Mouse (Mus musculus): ENCODE measurements at regions not wholly inside any gene's neighbourhood (a gene's known extent, or its start where the extent isn't known, plus 50 kb on each side); places are given as distances from the start of the nearest gene placed in this dataset.
A peak's percentile ranks its signal among the peaks of the same experiment; 100 is the strongest.

GRCm38 (mm10) chr16:76768607-76769006, 244.9 kb upstream of the Usp25 start:
- Histone ChIP-seq H3K27me3 (ENCODE audit: control insufficient read depth, insufficient read depth, low read length) (no peaks in the 10 kb centered on the region), H3K4me2 (ENCODE audit: low read depth, low read length) (no peak overlapping the region), H3K9ac (replicated peaks; ENCODE audit: low read length) (no peak overlapping the region), H3K27ac (replicated peaks; ENCODE audit: low read depth, low read length) (no peak overlapping the region), H3K36me3 (replicated peaks; ENCODE audit: control insufficient read depth, insufficient read depth, low read depth, low read length) (no peaks in the 10 kb centered on the region), H3K4me3 (ENCODE audit: low read depth, low read length) (no peak overlapping the region), H3K9me3 (replicated peaks; ENCODE audit: control insufficient read depth, low read length) (no peaks in the 10 kb centered on the region), H3K4me1 (ENCODE audit: control insufficient read depth, insufficient read depth, low read length) (no peaks in the 10 kb centered on the region)
- DNase-seq (ENCODE audit: low spot score) (peak; percentile 43), ATAC-seq (replicated peaks; ENCODE audit: insufficient number of reproducible peaks, low FRiP score, low TSS enrichment, low read depth) (no peak)
- 80% methylated on average over 9 of the region's 9 CpGs for WGBS

GRCm38 (mm10) chr16:76766636-76767035, 246.9 kb upstream of the Usp25 start:
- H3K9me3 ChIP-seq (replicated peaks; ENCODE audit: control insufficient read depth, low read length): no peaks in the 10 kb centered on the region
- ATAC-seq (replicated peaks; ENCODE audit: insufficient number of reproducible peaks, low FRiP score, low TSS enrichment, low read depth): no peak
- no peaks in the 10 kb centered on the region for H3K36me3 ChIP-seq (replicated peaks; ENCODE audit: control insufficient read depth, insufficient read depth, low read depth, low read length)
- H3K27ac ChIP-seq (replicated peaks; ENCODE audit: low read depth, low read length): no peak overlapping the region
- 89% methylated on average over 3 of the region's 3 CpGs for WGBS
- no peak for DNase-seq (ENCODE audit: low spot score)
- H3K4me3 ChIP-seq (ENCODE audit: low read depth, low read length): no peak overlapping the region
- no peaks in the 10 kb centered on the region for H3K4me1 ChIP-seq (ENCODE audit: control insufficient read depth, insufficient read depth, low read length)
- H3K27me3 ChIP-seq (ENCODE audit: control insufficient read depth, insufficient read depth, low read length): no peaks in the 10 kb centered on the region
- no peak overlapping the region for H3K4me2 ChIP-seq (ENCODE audit: low read depth, low read length)
- no peak overlapping the region for H3K9ac ChIP-seq (replicated peaks; ENCODE audit: low read length)

- Histone ChIP-seq H3K4me1 (ENCODE audit: control insufficient read depth, insufficient read depth, low read length) (no peaks in the 10 kb centered on the region), H3K9ac (replicated peaks; ENCODE audit: low read length) (no peak overlapping the region), H3K9me3 (replicated peaks; ENCODE audit: control insufficient read depth, low read length) (no peaks in the 10 kb centered on the region), H3K36me3 (replicated peaks; ENCODE audit: control insufficient read depth, insufficient read depth, low read depth, low read length) (no peaks in the 10 kb centered on the region), H3K4me2 (ENCODE audit: low read depth, low read length) (no peak overlapping the region; the same call in 1 of the 2 replicates), H3K27me3 (ENCODE audit: control insufficient read depth, insufficient read depth, low read length) (no peaks in the 10 kb centered on the region), H3K27ac (replicated peaks; ENCODE audit: low read depth, low read length) (no peak overlapping the region), H3K4me3 (ENCODE audit: low read depth, low read length) (no peak overlapping the region)
- ATAC-seq (replicated peaks; ENCODE audit: insufficient number of reproducible peaks, low FRiP score, low TSS enrichment, low read depth) (no peak), DNase-seq (ENCODE audit: low spot score) (peak; percentile 25)
- 7% methylated on average over 7 of the region's 7 CpGs for WGBS
Observed at GRCm38 (mm10) chr16:76765536-76765935, 248.0 kb upstream of the Usp25 start.

- Histone ChIP-seq H3K36me3 (replicated peaks; ENCODE audit: control insufficient read depth, insufficient read depth, low read depth, low read length) (no peaks in the 10 kb centered on the region), H3K9me3 (replicated peaks; ENCODE audit: control insufficient read depth, low read length) (no peaks in the 10 kb centered on the region), H3K4me1 (ENCODE audit: control insufficient read depth, insufficient read depth, low read length) (no peaks in the 10 kb centered on the region), H3K9ac (replicated peaks; ENCODE audit: low read length) (no peak overlapping the region), H3K27ac (replicated peaks; ENCODE audit: low read depth, low read length) (no peak overlapping the region), H3K4me3 (ENCODE audit: low read depth, low read length) (no peak overlapping the region), H3K27me3 (ENCODE audit: control insufficient read depth, insufficient read depth, low read length) (no peaks in the 10 kb centered on the region), H3K4me2 (ENCODE audit: low read depth, low read length) (no peak overlapping the region)
- no peak for ATAC-seq (replicated peaks; ENCODE audit: insufficient number of reproducible peaks, low FRiP score, low TSS enrichment, low read depth)
- 23% methylated on average over 5 of the region's 5 CpGs for WGBS
- no peak for DNase-seq (ENCODE audit: low spot score)
Observed at GRCm38 (mm10) chr16:76764994-76765393, 248.5 kb upstream of the Usp25 start.

- Histone ChIP-seq H3K27ac (replicated peaks; ENCODE audit: low read depth, low read length) (no peak overlapping the region), H3K4me1 (ENCODE audit: control insufficient read depth, insufficient read depth, low read length) (no peaks in the 10 kb centered on the region), H3K4me2 (ENCODE audit: low read depth, low read length) (no peak overlapping the region), H3K4me3 (ENCODE audit: low read depth, low read length) (no peak overlapping the region), H3K9ac (replicated peaks; ENCODE audit: low read length) (no peak overlapping the region), H3K27me3 (ENCODE audit: control insufficient read depth, insufficient read depth, low read length) (no peaks in the 10 kb centered on the region), H3K36me3 (replicated peaks; ENCODE audit: control insufficient read depth, insufficient read depth, low read depth, low read length) (no peaks in the 10 kb centered on the region), H3K9me3 (replicated peaks; ENCODE audit: control insufficient read depth, low read length) (no peaks in the 10 kb centered on the region)
- DNase-seq (ENCODE audit: low spot score): peak; percentile 50
- no peak; the same call in 1 of the 2 replicates for ATAC-seq (replicated peaks; ENCODE audit: insufficient number of reproducible peaks, low FRiP score, low TSS enrichment, low read depth)
- 5% methylated on average over 8 of the region's 8 CpGs for WGBS
Observed at GRCm38 (mm10) chr16:76762619-76763283, 250.8 kb upstream of the Usp25 start.

GRCm38 (mm10) chr16:76761848-76762247, 251.7 kb upstream of the Usp25 start:
- WGBS: 51% methylated on average over 1 of the region's 1 CpGs
- no peaks in the 10 kb centered on the region for H3K27me3 ChIP-seq (ENCODE audit: control insufficient read depth, insufficient read depth, low read length)
- no peak overlapping the region for H3K27ac ChIP-seq (replicated peaks; ENCODE audit: low read depth, low read length)
- no peaks in the 10 kb centered on the region for H3K36me3 ChIP-seq (replicated peaks; ENCODE audit: control insufficient read depth, insufficient read depth, low read depth, low read length)
- H3K4me3 ChIP-seq (ENCODE audit: low read depth, low read length): no peak overlapping the region
- H3K4me1 ChIP-seq (ENCODE audit: control insufficient read depth, insufficient read depth, low read length): no peaks in the 10 kb centered on the region
- no peak for ATAC-seq (replicated peaks; ENCODE audit: insufficient number of reproducible peaks, low FRiP score, low TSS enrichment, low read depth)
- H3K9me3 ChIP-seq (replicated peaks; ENCODE audit: control insufficient read depth, low read length): no peaks in the 10 kb centered on the region
- H3K4me2 ChIP-seq (ENCODE audit: low read depth, low read length): no peak overlapping the region
- no peak overlapping the region for H3K9ac ChIP-seq (replicated peaks; ENCODE audit: low read length)
- no peak for DNase-seq (ENCODE audit: low spot score)

- DNase-seq (ENCODE audit: low spot score) (no peak), ATAC-seq (replicated peaks; ENCODE audit: insufficient number of reproducible peaks, low FRiP score, low TSS enrichment, low read depth) (no peak)
- no peaks in the 10 kb centered on the region for H3K9me3 ChIP-seq (replicated peaks; ENCODE audit: control insufficient read depth, low read length)
- H3K27ac ChIP-seq (replicated peaks; ENCODE audit: low read depth, low read length): no peak overlapping the region
- H3K9ac ChIP-seq (replicated peaks; ENCODE audit: low read length): no peak overlapping the region
- H3K4me1 ChIP-seq (ENCODE audit: control insufficient read depth, insufficient read depth, low read length): no peaks in the 10 kb centered on the region
- no peak overlapping the region for H3K4me3 ChIP-seq (ENCODE audit: low read depth, low read length)
- WGBS: 97% methylated on average over 1 of the region's 1 CpGs
- no peaks in the 10 kb centered on the region for H3K27me3 ChIP-seq (ENCODE audit: control insufficient read depth, insufficient read depth, low read length)
- H3K36me3 ChIP-seq (replicated peaks; ENCODE audit: control insufficient read depth, insufficient read depth, low read depth, low read length): no peaks in the 10 kb centered on the region
- H3K4me2 ChIP-seq (ENCODE audit: low read depth, low read length): no peak overlapping the region
Observed at GRCm38 (mm10) chr16:76761004-76761403, 252.5 kb upstream of the Usp25 start.

GRCm38 (mm10) chr16:76754871-76755270, 258.6 kb upstream of the Usp25 start:
- Histone ChIP-seq H3K4me3 (ENCODE audit: low read depth, low read length) (no peak overlapping the region), H3K27ac (replicated peaks; ENCODE audit: low read depth, low read length) (no peak overlapping the region), H3K9ac (replicated peaks; ENCODE audit: low read length) (no peak overlapping the region), H3K4me1 (ENCODE audit: control insufficient read depth, insufficient read depth, low read length) (no peaks in the 10 kb centered on the region), H3K4me2 (ENCODE audit: low read depth, low read length) (no peak overlapping the region), H3K27me3 (ENCODE audit: control insufficient read depth, insufficient read depth, low read length) (no peaks in the 10 kb centered on the region), H3K9me3 (replicated peaks; ENCODE audit: control insufficient read depth, low read length) (no peaks in the 10 kb centered on the region), H3K36me3 (replicated peaks; ENCODE audit: control insufficient read depth, insufficient read depth, low read depth, low read length) (no peaks in the 10 kb centered on the region)
- no peak for DNase-seq (ENCODE audit: low spot score)
- WGBS: 64% methylated on average over 3 of the region's 3 CpGs
- ATAC-seq (replicated peaks; ENCODE audit: insufficient number of reproducible peaks, low FRiP score, low TSS enrichment, low read depth): no peak

All from embryonic facial prominence, embryonic 11.5 days (tissue).